Mouse (Mus musculus) kidney, postnatal 14 days (tissue): ENCODE measurements at regions not wholly inside any gene's neighbourhood (a gene's known extent, or its start where the extent isn't known, plus 50 kb on each side); places are given as distances from the start of the nearest gene placed in this dataset.
A peak's percentile ranks its signal among the peaks of the same experiment; 100 is the strongest.

Source experiments
- DNase-seq: peaks from one replicate; pipeline ENCODE4 v3.0.0; 2022; ENCODE audit warnings: mixed read lengths

GRCm38 (mm10) chr7:68945886-68946863, 197.1 kb upstream of the Arrdc4 start:
- DNase-seq: no peak

GRCm38 (mm10) chr7:68930627-68931334, 181.7 kb upstream of the Arrdc4 start:
- DNase-seq: no peak

GRCm38 (mm10) chr7:68929669-68930068, 180.6 kb upstream of the Arrdc4 start:
- no peak for DNase-seq

- no peak for DNase-seq
Measured at GRCm38 (mm10) chr7:68925640-68926039, 176.6 kb upstream of the Arrdc4 start.

- no peak for DNase-seq
Measured at GRCm38 (mm10) chr7:68918632-68919435, 169.8 kb upstream of the Arrdc4 start.

GRCm38 (mm10) chr7:68917876-68918200, 168.8 kb upstream of the Arrdc4 start:
- DNase-seq: no peak

- peak; percentile 28 for DNase-seq
Measured at GRCm38 (mm10) chr7:68917137-68917875, 168.3 kb upstream of the Arrdc4 start.

- DNase-seq: no peak
Measured at GRCm38 (mm10) chr7:68915976-68916375, 166.9 kb upstream of the Arrdc4 start.

GRCm38 (mm10) chr7:68914344-68914743, 165.3 kb upstream of the Arrdc4 start:
- DNase-seq: no peak

- no peak for DNase-seq
Measured at GRCm38 (mm10) chr7:68911989-68912655, 163.1 kb upstream of the Arrdc4 start.

- DNase-seq: no peak
Measured at GRCm38 (mm10) chr7:68911562-68911961, 162.5 kb upstream of the Arrdc4 start.

GRCm38 (mm10) chr7:68909694-68910093, 160.7 kb upstream of the Arrdc4 start:
- no peak for DNase-seq

- no peak for DNase-seq
Measured at GRCm38 (mm10) chr7:68908401-68908834, 159.4 kb upstream of the Arrdc4 start.

GRCm38 (mm10) chr7:68907867-68908266, 158.8 kb upstream of the Arrdc4 start:
- no peak for DNase-seq

- no peak for DNase-seq
Measured at GRCm38 (mm10) chr7:68906771-68907395, 157.8 kb upstream of the Arrdc4 start.

GRCm38 (mm10) chr7:68905793-68906192, 156.8 kb upstream of the Arrdc4 start:
- DNase-seq: no peak

GRCm38 (mm10) chr7:68886173-68886572, 137.1 kb upstream of the Arrdc4 start:
- DNase-seq: peak; percentile 18

- DNase-seq: no peak
Measured at GRCm38 (mm10) chr7:68873008-68873407, 124.0 kb upstream of the Arrdc4 start.

- DNase-seq: no peak
Measured at GRCm38 (mm10) chr7:68864322-68865031, 115.4 kb upstream of the Arrdc4 start.

- no peak for DNase-seq
Measured at GRCm38 (mm10) chr7:68858471-68859210, 109.6 kb upstream of the Arrdc4 start.
